Mouse (Mus musculus): ENCODE results near the gene Map7d3. TPM values are rescaled to one million over a fixed set of nuclear protein-coding genes. Genes with fewer than 3 reads are reported as not detected.

Gene Map7d3
- 0.06 TPM for polyA plus RNA-seq (2012; fragmentation: generic; extraction: Trizol)
- long read RNA-seq, experiment 1, result 0 reads
- long read RNA-seq, experiment 2, result 0 reads

DNA sequence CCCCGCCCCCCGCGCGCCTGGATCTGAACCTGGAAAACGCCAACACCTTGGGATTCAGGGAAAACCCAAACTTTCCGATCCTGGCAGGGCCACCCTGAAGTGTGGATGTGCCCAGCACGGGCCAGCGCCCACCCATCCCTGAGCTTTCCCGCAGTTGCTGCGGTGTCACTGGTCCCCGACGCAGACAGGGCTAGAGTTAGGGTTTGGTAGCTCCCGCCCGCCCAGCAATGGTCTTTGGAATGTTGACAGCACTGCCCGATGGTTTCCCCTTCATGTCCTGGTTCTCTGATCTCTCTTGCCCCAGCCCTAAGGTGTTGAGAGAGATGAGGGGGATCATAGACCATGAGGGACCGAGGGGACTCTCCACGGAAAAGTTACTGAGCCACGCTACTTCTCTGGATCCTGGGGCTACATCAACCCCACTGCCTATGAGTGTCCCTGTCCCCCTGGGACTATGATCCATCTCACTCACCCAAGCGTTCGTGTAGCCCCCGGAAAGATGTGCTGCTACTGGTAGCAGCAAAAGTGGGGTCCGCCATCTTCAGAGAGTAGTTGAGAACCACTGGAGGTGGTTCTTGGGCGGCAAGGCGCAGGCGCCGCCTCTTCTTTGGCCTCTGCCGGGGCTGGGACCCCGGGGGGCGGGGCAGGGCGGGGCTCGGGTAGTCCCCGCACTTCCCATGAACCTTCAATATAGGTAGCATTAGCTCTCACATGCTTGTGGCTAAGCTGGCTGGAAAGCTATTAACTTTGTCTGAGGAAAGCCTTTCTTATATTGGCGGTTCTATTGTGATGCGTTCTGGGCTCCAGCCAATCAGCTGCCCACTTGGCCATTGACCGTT is at the start of gene Map7d3:
Map7d3 (minus strand) TSS at position 562 of the 839 bp plus-strand sequence.
- Histone ChIP-seq H3K4me3 (ENCODE audit: insufficient read depth, poor library complexity, severe bottlenecking) (peak within 1 kb of the TSS; percentile 11), H3K79me3 (ENCODE audit: low read depth) (no peaks in the 10 kb centered on the region), H3ac (ENCODE audit: control insufficient read depth, insufficient read length, low read depth) (peak within 1 kb of the TSS; percentile 61), H3K27me3 (ENCODE audit: control insufficient read depth, insufficient read depth, insufficient read length) (no peaks in the 10 kb centered on the region), H3K36me3 (ENCODE audit: control insufficient read depth, insufficient read depth) (no peaks in the 10 kb centered on the region), H3K79me2 (ENCODE audit: control insufficient read depth, insufficient read depth) (no peaks in the 10 kb centered on the region)
- TF ChIP-seq USF1 (IDR thresholded peaks at IDR 0.05; ENCODE audit: low read depth), result no peak
- TF ChIP-seq CEBPB (IDR thresholded peaks at IDR 0.05; ENCODE audit: low read depth), result no peak
- TF ChIP-seq FOSL1 (IDR thresholded peaks at IDR 0.05; ENCODE audit: insufficient read depth, low read length, poor library complexity, severe bottlenecking), result no peak
- no peak for TF ChIP-seq MAX (IDR thresholded peaks at IDR 0.05)
- TF ChIP-seq MYOG (IDR thresholded peaks at IDR 0.05; ENCODE audit: control insufficient read depth, extremely low read depth, insufficient read length), result no peak
- no peak for TF ChIP-seq CTCF (IDR thresholded peaks at IDR 0.05; ENCODE audit: control insufficient read depth, insufficient read depth, insufficient read length)
- no peak for TF ChIP-seq MYOD1 (IDR thresholded peaks at IDR 0.05; ENCODE audit: control insufficient read depth, insufficient read length, low read depth)

DNA sequence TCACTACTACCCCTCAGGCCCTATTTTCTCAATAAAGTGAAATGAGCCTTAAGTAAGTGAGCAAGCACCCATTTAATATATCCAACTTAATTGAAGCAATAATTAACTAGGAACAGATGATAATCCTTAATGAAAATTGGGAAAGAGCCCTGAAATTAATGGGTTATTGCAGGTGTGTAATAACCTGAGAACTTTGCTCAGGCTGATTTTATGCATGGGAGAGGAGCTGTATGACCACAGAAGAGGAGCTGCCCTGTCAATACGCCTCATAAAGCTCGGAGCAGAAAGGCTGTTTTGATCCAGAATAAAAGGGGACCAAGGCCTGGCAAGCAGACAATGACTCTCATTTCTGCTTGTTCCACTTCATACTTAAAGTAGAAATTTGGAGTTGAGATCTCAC is 47.7 kb upstream of the Map7d3 start, which contains the start of gene Adgrg4:
Adgrg4 (plus strand) TSS at position 301 of the 400 bp plus-strand sequence.
- H3ac ChIP-seq (ENCODE audit: control insufficient read depth, insufficient read length, low read depth), result no peak within 1 kb of the TSS
- no peaks in the 10 kb centered on the region for H3K36me3 ChIP-seq (ENCODE audit: control insufficient read depth, insufficient read depth)
- TF ChIP-seq USF1 (IDR thresholded peaks at IDR 0.05; ENCODE audit: low read depth) (no peak), MAX (IDR thresholded peaks at IDR 0.05) (no peak), CEBPB (IDR thresholded peaks at IDR 0.05; ENCODE audit: low read depth) (no peak), MYOG (IDR thresholded peaks at IDR 0.05; ENCODE audit: control insufficient read depth, extremely low read depth, insufficient read length) (no peak), CTCF (IDR thresholded peaks at IDR 0.05; ENCODE audit: control insufficient read depth, insufficient read depth, insufficient read length) (no peak), FOSL1 (IDR thresholded peaks at IDR 0.05; ENCODE audit: insufficient read depth, low read length, poor library complexity, severe bottlenecking) (no peak), MYOD1 (IDR thresholded peaks at IDR 0.05; ENCODE audit: control insufficient read depth, insufficient read length, low read depth) (no peak)
- H3K4me3 ChIP-seq (ENCODE audit: insufficient read depth, poor library complexity, severe bottlenecking), result no peak within 1 kb of the TSS
- H3K79me3 ChIP-seq (ENCODE audit: low read depth), result no peaks in the 10 kb centered on the region
- no peaks in the 10 kb centered on the region for H3K79me2 ChIP-seq (ENCODE audit: control insufficient read depth, insufficient read depth)
- H3K27me3 ChIP-seq (ENCODE audit: control insufficient read depth, insufficient read depth, insufficient read length), result no peaks in the 10 kb centered on the region

DNA sequence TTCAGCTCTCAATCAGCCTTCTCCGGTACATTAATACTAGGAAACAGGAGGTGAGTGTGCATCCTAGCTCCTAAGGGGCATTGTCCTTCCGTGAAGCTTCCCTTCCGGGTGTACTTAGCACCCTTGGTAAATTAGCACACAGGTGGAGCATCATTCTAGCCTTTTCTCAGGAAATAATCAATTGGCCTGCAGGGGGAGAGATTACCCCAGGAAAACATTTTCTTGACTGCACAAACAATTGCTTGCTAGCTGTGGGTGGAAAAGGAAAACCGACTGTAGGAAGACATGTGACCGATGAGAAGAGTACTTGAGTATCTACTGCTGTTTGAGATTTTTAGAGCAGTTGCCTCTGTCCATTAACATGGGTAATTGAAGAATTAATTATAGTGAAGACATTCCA is 19.1 kb upstream of the Map7d3 start:
- Histone ChIP-seq H3K79me2 (ENCODE audit: control insufficient read depth, insufficient read depth) (no peaks in the 10 kb centered on the region), H3K27me3 (ENCODE audit: control insufficient read depth, insufficient read depth, insufficient read length) (no peaks in the 10 kb centered on the region), H3K79me3 (ENCODE audit: low read depth) (no peaks in the 10 kb centered on the region), H3K4me3 (ENCODE audit: insufficient read depth, poor library complexity, severe bottlenecking) (no peak overlapping the region), H3ac (ENCODE audit: control insufficient read depth, insufficient read length, low read depth) (no peak overlapping the region), H3K36me3 (ENCODE audit: control insufficient read depth, insufficient read depth) (no peaks in the 10 kb centered on the region)
- TF ChIP-seq USF1 (IDR thresholded peaks at IDR 0.05; ENCODE audit: low read depth) (no peak), CEBPB (IDR thresholded peaks at IDR 0.05; ENCODE audit: low read depth) (no peak), CTCF (IDR thresholded peaks at IDR 0.05; ENCODE audit: control insufficient read depth, insufficient read depth, insufficient read length) (no peak), FOSL1 (IDR thresholded peaks at IDR 0.05; ENCODE audit: insufficient read depth, low read length, poor library complexity, severe bottlenecking) (no peak), MYOG (IDR thresholded peaks at IDR 0.05; ENCODE audit: control insufficient read depth, extremely low read depth, insufficient read length) (no peak)

DNA sequence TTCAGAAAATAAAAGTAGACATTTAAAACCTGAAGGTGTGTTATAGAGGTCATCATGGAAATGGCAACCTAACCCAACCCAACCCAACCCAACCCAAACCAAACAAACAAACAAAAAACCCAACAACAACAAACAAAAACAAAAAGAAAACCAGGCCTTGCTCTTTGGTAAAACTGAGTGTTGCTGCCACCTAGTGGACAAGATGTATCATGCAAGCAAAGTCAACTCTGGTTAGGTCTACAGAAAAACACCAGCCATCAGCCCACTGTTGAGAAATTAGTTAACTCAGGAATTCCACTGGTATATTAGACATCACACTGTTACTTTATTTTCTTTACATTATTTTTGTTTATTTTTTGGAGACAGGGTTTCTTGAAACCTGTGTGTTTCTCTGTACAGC is 17.2 kb upstream of the Map7d3 start:
- Histone ChIP-seq H3ac (ENCODE audit: control insufficient read depth, insufficient read length, low read depth) (no peak overlapping the region), H3K27me3 (ENCODE audit: control insufficient read depth, insufficient read depth, insufficient read length) (no peaks in the 10 kb centered on the region), H3K79me2 (ENCODE audit: control insufficient read depth, insufficient read depth) (no peaks in the 10 kb centered on the region), H3K79me3 (ENCODE audit: low read depth) (no peaks in the 10 kb centered on the region), H3K36me3 (ENCODE audit: control insufficient read depth, insufficient read depth) (no peaks in the 10 kb centered on the region), H3K4me3 (ENCODE audit: insufficient read depth, poor library complexity, severe bottlenecking) (no peak overlapping the region)
- TF ChIP-seq CEBPB (IDR thresholded peaks at IDR 0.05; ENCODE audit: low read depth) (no peak), CTCF (IDR thresholded peaks at IDR 0.05; ENCODE audit: control insufficient read depth, insufficient read depth, insufficient read length) (peak; percentile 15)

DNA sequence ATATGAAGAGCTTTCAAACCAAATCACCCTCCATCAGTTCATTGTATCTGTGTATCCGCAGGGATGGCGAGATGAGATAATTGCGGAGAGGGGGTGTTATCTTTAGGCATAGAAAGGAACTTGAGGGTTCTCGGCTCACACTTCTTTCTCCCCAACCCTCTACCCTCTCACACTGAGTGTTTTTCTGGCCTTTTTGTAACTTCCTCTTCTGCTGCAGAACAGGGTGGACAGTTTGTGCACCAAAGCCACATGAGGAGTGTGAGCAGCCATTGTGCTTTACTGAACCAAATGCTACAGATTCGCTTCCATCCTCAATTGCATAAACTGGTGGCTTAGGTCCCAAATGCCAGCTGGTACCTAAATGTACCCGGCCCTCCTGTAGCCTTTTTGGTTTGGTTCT is 13.7 kb upstream of the Map7d3 start:
- Histone ChIP-seq H3K79me3 (ENCODE audit: low read depth) (no peaks in the 10 kb centered on the region), H3K27me3 (ENCODE audit: control insufficient read depth, insufficient read depth, insufficient read length) (no peaks in the 10 kb centered on the region), H3ac (ENCODE audit: control insufficient read depth, insufficient read length, low read depth) (no peak overlapping the region), H3K79me2 (ENCODE audit: control insufficient read depth, insufficient read depth) (no peaks in the 10 kb centered on the region), H3K36me3 (ENCODE audit: control insufficient read depth, insufficient read depth) (no peaks in the 10 kb centered on the region), H3K4me3 (ENCODE audit: insufficient read depth, poor library complexity, severe bottlenecking) (no peak overlapping the region)
- no peak for TF ChIP-seq CEBPB (IDR thresholded peaks at IDR 0.05; ENCODE audit: low read depth)

DNA sequence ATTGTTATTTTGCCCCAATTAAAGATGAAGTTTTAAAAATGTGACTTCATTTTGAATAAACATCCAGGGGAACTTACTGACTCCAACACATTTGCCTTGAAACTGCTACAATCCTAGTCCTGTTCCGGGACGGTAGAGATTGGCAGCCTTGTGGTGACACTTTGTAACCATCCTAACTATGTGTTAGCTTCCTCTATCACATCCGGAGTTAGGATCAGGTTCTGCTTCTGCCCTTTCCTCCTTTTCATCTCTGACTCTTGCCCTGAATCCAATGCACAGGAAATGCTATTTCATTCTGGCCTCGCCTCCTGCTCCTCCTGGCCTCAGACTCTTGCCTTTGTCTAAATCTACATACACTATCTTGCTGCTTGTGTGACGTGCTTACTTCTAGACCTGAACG is 5.4 kb upstream of the Map7d3 start:
- no peak for TF ChIP-seq MYOG (IDR thresholded peaks at IDR 0.05; ENCODE audit: control insufficient read depth, extremely low read depth, insufficient read length)
- no peak for TF ChIP-seq FOSL1 (IDR thresholded peaks at IDR 0.05; ENCODE audit: insufficient read depth, low read length, poor library complexity, severe bottlenecking)
- TF ChIP-seq CEBPB (IDR thresholded peaks at IDR 0.05; ENCODE audit: low read depth), result no peak

More for the DNA sequence above, 5.4 kb upstream of the Map7d3 start:
- no peak overlapping the region for H3ac ChIP-seq (ENCODE audit: control insufficient read depth, insufficient read length, low read depth)
- no peaks in the 10 kb centered on the region for H3K27me3 ChIP-seq (ENCODE audit: control insufficient read depth, insufficient read depth, insufficient read length)
- no peaks in the 10 kb centered on the region for H3K36me3 ChIP-seq (ENCODE audit: control insufficient read depth, insufficient read depth)
- H3K4me3 ChIP-seq (ENCODE audit: insufficient read depth, poor library complexity, severe bottlenecking), result no peak overlapping the region
- H3K79me3 ChIP-seq (ENCODE audit: low read depth), result no peaks in the 10 kb centered on the region
- no peaks in the 10 kb centered on the region for H3K79me2 ChIP-seq (ENCODE audit: control insufficient read depth, insufficient read depth)
